Mouse (Mus musculus): Measurements from ENCODE around the gene Irf6.

Irf6 gene

DNA sequence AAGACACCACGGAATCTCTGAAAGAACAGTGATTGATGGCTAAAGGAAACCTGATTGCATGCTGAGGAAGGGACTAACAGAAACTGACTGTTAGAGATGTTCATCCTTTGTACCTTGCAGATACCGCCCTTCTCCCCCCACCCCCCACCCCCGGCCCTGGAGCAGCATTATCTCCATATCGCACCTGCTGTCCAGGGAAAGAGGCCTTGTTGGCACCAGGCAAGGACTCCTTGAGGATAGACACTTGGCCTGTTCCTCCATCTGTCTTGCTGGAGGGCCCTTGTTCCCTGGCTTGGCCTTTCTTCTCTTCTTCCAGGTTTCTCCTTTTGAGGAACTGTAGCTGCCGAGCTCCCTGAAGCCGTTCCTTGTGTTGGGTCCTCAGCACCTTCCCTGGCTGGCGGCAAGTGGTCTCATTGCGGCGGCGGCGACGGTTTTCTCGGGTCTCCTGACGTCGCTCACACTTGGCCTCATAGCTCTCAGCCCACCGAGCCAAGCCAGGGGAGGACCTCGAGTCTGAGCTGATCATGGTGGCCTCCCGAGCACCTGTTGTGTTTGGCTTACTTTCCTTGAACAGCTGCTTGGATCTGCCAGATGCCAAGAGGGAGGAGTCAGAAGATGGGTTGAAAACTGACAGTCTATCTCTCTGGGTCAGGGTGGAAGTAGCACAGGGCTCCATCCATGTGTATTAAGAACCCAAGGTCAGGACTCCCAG is 44.7 kb downstream of the Irf6 start:
- DNase-seq (ENCODE audit: extremely low spot score, low read depth, low spot score) = no peak

- no peak for DNase-seq (ENCODE audit: extremely low spot score, low read depth, low spot score)
Measured at GRCm38 (mm10) chr1:193198312-193198711, 45.4 kb downstream of the Irf6 start.

DNA sequence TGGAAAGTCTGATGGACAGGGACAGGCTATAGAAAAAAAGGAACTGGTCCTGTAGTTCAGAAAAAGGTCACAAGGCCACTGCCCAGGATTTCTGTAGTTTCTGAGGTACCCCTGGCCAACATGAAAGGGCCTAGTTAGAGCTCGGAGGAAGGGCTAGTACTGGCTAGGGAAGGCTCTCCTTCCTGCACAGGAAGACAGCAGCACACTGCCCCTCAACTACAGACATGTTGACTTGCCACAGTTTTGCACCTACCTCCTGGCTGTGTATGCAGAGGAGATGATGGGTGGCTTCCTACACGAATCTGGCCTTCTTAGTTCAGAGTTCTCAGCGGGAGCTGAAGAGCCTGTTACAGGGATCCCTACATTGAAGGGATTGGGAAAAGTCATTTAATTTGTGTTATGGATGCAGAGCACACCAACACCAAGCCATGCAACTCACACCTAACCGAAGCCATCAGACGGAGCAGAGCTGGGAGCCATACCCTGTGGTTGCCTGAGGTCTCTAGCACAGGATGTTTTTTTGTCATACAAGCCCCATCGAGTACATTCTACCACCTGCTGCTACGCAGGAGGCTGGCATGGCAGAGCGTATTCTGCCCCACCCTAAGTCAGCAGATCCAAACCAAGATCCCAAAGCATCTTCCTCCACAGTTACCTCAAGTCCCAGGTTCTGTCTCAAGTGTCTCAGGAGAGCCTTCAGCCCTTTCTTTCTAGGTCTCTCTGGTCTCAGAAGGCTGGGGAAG is 47.9 kb downstream of the Irf6 start:
- DNase-seq (ENCODE audit: extremely low spot score, low read depth, low spot score) = no peak

GRCm38 (mm10) chr1:193201383-193201778 is 48.5 kb downstream of the Irf6 start, which contains the start of gene Traf3ip3:
Gene Traf3ip3, minus strand, starts transcription at chr1:193201703.
- no peak for DNase-seq (ENCODE audit: extremely low spot score, low read depth, low spot score)

DNA sequence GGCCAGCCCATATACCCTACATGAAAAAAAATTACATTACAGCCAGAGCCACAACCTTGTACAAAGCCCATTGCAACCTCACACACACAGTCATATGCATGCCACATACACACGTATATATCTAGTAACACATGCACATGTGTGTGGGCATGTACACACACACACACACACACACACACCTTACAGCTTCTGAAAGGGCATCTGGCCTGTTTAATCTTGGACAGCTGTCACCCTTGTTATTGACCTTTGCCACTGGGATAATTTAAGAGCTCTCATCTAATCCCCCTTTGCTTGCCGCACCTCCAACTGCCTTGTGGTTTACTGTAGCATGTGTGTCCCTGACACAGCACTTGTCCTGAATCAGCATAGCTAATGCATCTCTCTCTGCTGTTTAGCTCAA is 50.9 kb downstream of the Irf6 start:
- no peak for DNase-seq (ENCODE audit: extremely low spot score, low read depth, low spot score)

GRCm38 (mm10) chr1:193205431-193205830 is 52.5 kb downstream of the Irf6 start:
- no peak for DNase-seq (ENCODE audit: extremely low spot score, low read depth, low spot score)

DNA sequence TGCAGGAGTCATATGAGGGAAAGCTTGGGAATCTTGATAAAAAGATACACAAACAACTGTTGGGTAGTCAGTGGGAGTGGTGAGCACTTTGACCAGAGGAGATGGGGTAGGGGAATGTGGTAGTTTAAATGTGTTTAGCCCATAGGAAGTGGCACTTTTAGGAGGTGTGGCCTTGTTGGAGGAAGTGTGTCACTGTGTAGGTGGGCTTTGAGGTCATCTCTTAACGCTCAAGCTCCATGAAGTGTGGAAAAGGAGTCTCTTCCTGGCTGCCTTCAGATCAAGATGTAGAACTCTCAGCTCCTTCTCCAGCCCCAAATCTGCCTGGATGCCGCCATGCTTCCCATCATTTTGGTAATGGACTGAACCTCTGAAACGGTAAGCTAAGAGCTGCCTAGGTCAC is 54.6 kb downstream of the Irf6 start, which contains the start of gene Lamb3:
Gene Lamb3, plus strand, starts transcription at position 197 of the 400 bp plus-strand sequence.
- DNase-seq (ENCODE audit: extremely low spot score, low read depth, low spot score) = no peak

GRCm38 (mm10) chr1:193208178-193208577 is 55.3 kb downstream of the Irf6 start:
- no peak for DNase-seq (ENCODE audit: extremely low spot score, low read depth, low spot score)

DNA sequence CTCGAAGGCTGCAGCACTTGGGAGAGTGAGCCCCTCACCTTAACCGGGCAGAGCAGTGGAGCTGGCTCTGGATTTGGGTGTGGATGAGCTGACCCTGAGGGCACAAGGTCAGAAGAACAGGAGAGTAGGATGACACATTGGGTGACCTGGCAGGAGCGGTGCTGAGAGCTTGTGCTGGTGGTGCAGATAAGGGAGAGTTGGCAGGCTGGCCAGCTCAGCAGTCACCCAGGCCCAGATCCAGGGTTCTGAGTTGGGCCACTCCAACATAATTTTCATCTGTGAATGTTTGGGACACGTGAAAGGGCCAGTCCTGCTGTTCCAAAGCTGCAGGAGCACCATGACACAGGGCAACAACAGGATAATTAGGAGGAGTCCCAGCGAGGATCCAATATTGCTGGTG is 58.5 kb downstream of the Irf6 start:
- DNase-seq (ENCODE audit: extremely low spot score, low read depth, low spot score) = no peak

- no peak for DNase-seq (ENCODE audit: extremely low spot score, low read depth, low spot score)
Measured at GRCm38 (mm10) chr1:193214053-193214452, 61.1 kb downstream of the Irf6 start.

GRCm38 (mm10) chr1:193216000-193216399 is 63.1 kb downstream of the Irf6 start:
- no peak for DNase-seq (ENCODE audit: extremely low spot score, low read depth, low spot score)

DNA sequence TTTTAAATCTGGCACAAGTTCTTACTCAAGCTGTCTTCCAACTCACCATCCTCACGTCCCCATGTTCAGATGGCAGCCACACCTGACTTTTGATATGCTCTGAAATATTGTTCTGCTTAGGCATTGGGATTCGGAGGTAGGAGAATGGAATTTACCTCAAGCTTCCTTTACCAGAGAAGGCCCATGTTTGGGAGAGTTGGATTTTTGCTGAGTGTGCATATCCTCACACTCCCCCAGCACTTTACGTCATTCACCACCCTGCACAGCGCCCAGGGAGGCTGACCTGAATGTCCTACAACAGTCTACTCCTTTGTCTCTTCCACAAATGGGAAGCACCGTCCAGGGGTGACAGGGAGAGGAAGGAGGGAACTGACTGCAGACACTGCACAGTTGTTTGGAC is 67.5 kb downstream of the Irf6 start:
- no peak for DNase-seq (ENCODE audit: extremely low spot score, low read depth, low spot score)
